Mouse (Mus musculus) liver, postnatal 0 days (tissue): ENCODE measurements at regions not wholly inside any gene's neighbourhood (a gene's known extent, or its start where the extent isn't known, plus 50 kb on each side); places are given as distances from the start of the nearest gene placed in this dataset.

Source experiments
- ATAC-seq: fragments of 200-750 bp; cut with Nextera tagmentation; 2 replicates; pipeline ENCODE4 v1.8.0; 2017; ENCODE audit warnings: mild to moderate bottlenecking, moderate library complexity
- DNase-seq: peaks from one replicate; pipeline ENCODE4 v3.0.0-alpha.2; 2016
- H3K27ac ChIP-seq: fragments of 300-500 bp; sonication (generic); 2 replicates; pipeline ENCODE4 v1.5.1; 2014; ENCODE audit warnings: antibody characterized with exemption, moderate library complexity, mild to moderate bottlenecking, low read depth
- H3K27me3 ChIP-seq: fragments of 300-500 bp; sonication (generic); 2 replicates; pipeline ENCODE4 v1.6.1; 2014; ENCODE audit warnings: low read length, control low read depth, mixed read lengths; ENCODE audit not compliant: insufficient read depth
- H3K36me3 ChIP-seq: fragments of 300-500 bp; sonication (generic); replicated peaks from 2 replicates; pipeline ENCODE4 v1.6.1; 2014; ENCODE audit warnings: mild to moderate bottlenecking, control low read depth, low read length, moderate library complexity, mixed read lengths; ENCODE audit not compliant: insufficient read depth
- H3K4me1 ChIP-seq: fragments of 300-500 bp; sonication (generic); 2 replicates; pipeline ENCODE4 v1.6.1; 2014; ENCODE audit warnings: antibody characterized with exemption, mild to moderate bottlenecking, control low read depth; ENCODE audit not compliant: insufficient read depth
- H3K4me2 ChIP-seq: fragments of 300-500 bp; sonication (generic); 2 replicates; pipeline ENCODE4 v1.6.1; 2014; ENCODE audit warnings: low read depth, mild to moderate bottlenecking, low read length, moderate library complexity, mixed read lengths
- H3K4me3 ChIP-seq: fragments of 300-500 bp; sonication (generic); 2 replicates; pipeline ENCODE4 v1.5.1; 2014; ENCODE audit warnings: low read depth, low read length
- H3K9ac ChIP-seq: fragments of 300-500 bp; sonication (generic); replicated peaks from 2 replicates; pipeline ENCODE4 v1.6.1; 2014; ENCODE audit warnings: mild to moderate bottlenecking, moderate library complexity
- H3K9me3 ChIP-seq: fragments of 300-500 bp; sonication (generic); 2 replicates; pipeline ENCODE4 v1.6.1; 2016; ENCODE audit warnings: mild to moderate bottlenecking, control low read depth, low read length, mixed read lengths
- CTCF ChIP-seq: sonication (generic); IDR thresholded peaks from 2 replicates; pipeline ENCODE4 v1.5.1; 2016; ENCODE audit warnings: antibody characterized with exemption, low read depth
- EP300 ChIP-seq: IDR thresholded peaks from 2 replicates; pipeline ENCODE4 v1.6.1; 2016; ENCODE audit warnings: antibody characterized with exemption, low read depth, mild to moderate bottlenecking
- WGBS: fragments of 180-500 bp; shearing (Covaris S2); extraction: QIAGEN DNeasy Blood & Tissue Kit; methylation state at CpG from one replicate; pipeline ENCODE4 v1.1.7; 2014; ENCODE audit not compliant: insufficient replicate concordance; 5-methylcytosine and 5-hydroxymethylcytosine counted together

GRCm38 (mm10) chr10:14215512-14215911, 249.6 kb downstream of the Hivep2 start:
- no peak for DNase-seq
- whole genome bisulfite sequencing, result 66% methylated on average over 4 of the region's 4 CpGs

GRCm38 (mm10) chr10:14213536-14213935, 247.7 kb downstream of the Hivep2 start:
- Histone ChIP-seq H3K9me3 (peaks cover 3% of the 10 kb centered on the region; the same call in 1 of the 2 replicates), H3K4me3 (no peak overlapping the region), H3K9ac (no peak overlapping the region), H3K4me2 (no peak overlapping the region), H3K4me1 (no peaks in the 10 kb centered on the region; the same call in 1 of the 2 replicates), H3K27ac (no peak overlapping the region), H3K27me3 (no peaks in the 10 kb centered on the region), H3K36me3 (no peaks in the 10 kb centered on the region)
- TF ChIP-seq EP300 (no peak), CTCF (no peak)
- DNase-seq (no peak), ATAC-seq (no peak)
- WGBS, result 72% methylated on average over 5 of the region's 5 CpGs

More at GRCm38 (mm10) chr10:14215512-14215911, 249.6 kb downstream of the Hivep2 start:
- Histone ChIP-seq H3K27me3 (no peaks in the 10 kb centered on the region), H3K4me2 (no peak overlapping the region), H3K4me1 (no peaks in the 10 kb centered on the region; the same call in 1 of the 2 replicates), H3K9me3 (peaks cover 3% of the 10 kb centered on the region; the same call in 1 of the 2 replicates), H3K36me3 (no peaks in the 10 kb centered on the region), H3K9ac (no peak overlapping the region), H3K4me3 (no peak overlapping the region), H3K27ac (no peak overlapping the region)
- no peak for ATAC-seq
- no peak for TF ChIP-seq EP300
- no peak for TF ChIP-seq CTCF

- Histone ChIP-seq H3K9ac (no peak overlapping the region), H3K27ac (no peak overlapping the region), H3K9me3 (no peaks in the 10 kb centered on the region), H3K4me1 (peaks cover 5% of the 10 kb centered on the region), H3K4me2 (no peak overlapping the region), H3K27me3 (no peaks in the 10 kb centered on the region), H3K4me3 (no peak overlapping the region), H3K36me3 (no peaks in the 10 kb centered on the region)
- DNase-seq (peak; percentile 25), ATAC-seq (no peak)
- no peak for TF ChIP-seq CTCF
- TF ChIP-seq EP300, result no peak
- WGBS, result 37% methylated on average over 6 of the region's 6 CpGs
Measured at GRCm38 (mm10) chr10:14211926-14212325, 246.1 kb downstream of the Hivep2 start.

GRCm38 (mm10) chr10:14211481-14211880, 245.6 kb downstream of the Hivep2 start:
- Histone ChIP-seq H3K9ac (no peak overlapping the region), H3K36me3 (no peaks in the 10 kb centered on the region), H3K4me2 (no peak overlapping the region), H3K4me3 (no peak overlapping the region), H3K27me3 (no peaks in the 10 kb centered on the region), H3K9me3 (no peaks in the 10 kb centered on the region), H3K4me1 (peaks cover 5% of the 10 kb centered on the region), H3K27ac (no peak overlapping the region)
- DNase-seq, result no peak
- no peak for ATAC-seq
- 31% methylated on average over 6 of the region's 6 CpGs for WGBS
- no peak for TF ChIP-seq EP300
- TF ChIP-seq CTCF, result no peak

- TF ChIP-seq EP300 (no peak), CTCF (no peak)
- no peak for ATAC-seq
- Histone ChIP-seq H3K4me2 (no peak overlapping the region), H3K27ac (no peak overlapping the region), H3K4me3 (no peak overlapping the region), H3K4me1 (peaks cover 5% of the 10 kb centered on the region), H3K27me3 (no peaks in the 10 kb centered on the region), H3K9me3 (no peaks in the 10 kb centered on the region), H3K36me3 (no peaks in the 10 kb centered on the region), H3K9ac (no peak overlapping the region)
- 67% methylated on average over 8 of the region's 8 CpGs for WGBS
- no peak for DNase-seq
Measured at GRCm38 (mm10) chr10:14210445-14210844, 244.6 kb downstream of the Hivep2 start.

GRCm38 (mm10) chr10:14210045-14210444, 244.2 kb downstream of the Hivep2 start:
- H3K27me3 ChIP-seq, result no peaks in the 10 kb centered on the region
- ATAC-seq (no peak), DNase-seq (no peak)
- H3K4me3 ChIP-seq, result no peak overlapping the region
- H3K4me2 ChIP-seq, result no peak overlapping the region
- H3K27ac ChIP-seq, result no peak overlapping the region
- H3K9me3 ChIP-seq, result no peaks in the 10 kb centered on the region
- TF ChIP-seq EP300 (no peak), CTCF (no peak)
- peaks cover 5% of the 10 kb centered on the region for H3K4me1 ChIP-seq
- no peak overlapping the region for H3K9ac ChIP-seq
- H3K36me3 ChIP-seq, result no peaks in the 10 kb centered on the region
- WGBS, result 43% methylated on average over 6 of the region's 6 CpGs

- no peaks in the 10 kb centered on the region for H3K9me3 ChIP-seq
- no peak overlapping the region for H3K9ac ChIP-seq
- no peaks in the 10 kb centered on the region for H3K27me3 ChIP-seq
- ATAC-seq (no peak), DNase-seq (no peak)
- peaks cover 5% of the 10 kb centered on the region for H3K4me1 ChIP-seq
- no peak overlapping the region for H3K4me3 ChIP-seq
- no peak overlapping the region for H3K27ac ChIP-seq
- peak overlapping the region; percentile 22; the same call in 1 of the 2 replicates for H3K4me2 ChIP-seq
- TF ChIP-seq EP300 (no peak), CTCF (no peak)
- WGBS, result 55% methylated on average over 6 of the region's 6 CpGs
- no peaks in the 10 kb centered on the region for H3K36me3 ChIP-seq
Measured at GRCm38 (mm10) chr10:14208206-14208605, 242.3 kb downstream of the Hivep2 start.
